Mouse (Mus musculus) embryonic facial prominence, embryonic 14.5 days (tissue): ENCODE data around the gene Glyctk. TPM values are rescaled to one million over a fixed set of nuclear protein-coding genes. Genes with fewer than 3 reads are reported as not detected.
A peak's percentile ranks its signal among the peaks of the same experiment; 100 is the strongest.

Experiments
- ATAC-seq: fragments of 200-750 bp; cut with Nextera tagmentation; 2 replicates; pipeline ENCODE4 v1.8.0; 2017; ENCODE audit warnings: low read depth, moderate number of reproducible peaks, moderate TSS enrichment
- DNase-seq: peaks from one replicate; pipeline ENCODE4 v3.0.0-alpha.2; 2015; ENCODE audit warnings: low spot score
- H3K27ac ChIP-seq: fragments of 300-500 bp; sonication (generic); replicated peaks from 2 replicates; pipeline ENCODE4 v1.5.1; 2014; ENCODE audit warnings: low read depth, mild to moderate bottlenecking, low read length, moderate library complexity
- H3K27me3 ChIP-seq: fragments of 300-500 bp; sonication (generic); replicated peaks from 2 replicates; pipeline ENCODE4 v1.6.1; 2014; ENCODE audit warnings: low read length; ENCODE audit not compliant: control insufficient read depth, insufficient read depth
- H3K36me3 ChIP-seq: fragments of 300-500 bp; sonication (generic); 2 replicates; pipeline ENCODE4 v1.6.1; 2014; ENCODE audit warnings: low read length, mixed read lengths; ENCODE audit not compliant: control insufficient read depth, insufficient read depth
- H3K4me1 ChIP-seq: fragments of 300-500 bp; sonication (generic); 2 replicates; pipeline ENCODE4 v1.6.1; 2014; ENCODE audit warnings: antibody characterized with exemption, low read length; ENCODE audit not compliant: control insufficient read depth, insufficient read depth
- H3K4me2 ChIP-seq: fragments of 300-500 bp; sonication (generic); 2 replicates; pipeline ENCODE4 v1.6.1; 2014; ENCODE audit warnings: low read depth, mild to moderate bottlenecking, low read length, moderate library complexity, mixed read lengths
- H3K4me3 ChIP-seq: fragments of 300-500 bp; sonication (generic); 2 replicates; pipeline ENCODE4 v1.5.1; 2014; ENCODE audit warnings: low read depth, mild to moderate bottlenecking, low read length
- H3K9ac ChIP-seq: fragments of 300-500 bp; sonication (generic); 2 replicates; pipeline ENCODE4 v1.6.1; 2014; ENCODE audit warnings: low read depth, mild to moderate bottlenecking, low read length, moderate library complexity, mixed read lengths
- H3K9me3 ChIP-seq: fragments of 300-500 bp; sonication (generic); 2 replicates; pipeline ENCODE4 v1.6.1; 2016; ENCODE audit warnings: low read length; ENCODE audit not compliant: control insufficient read depth
- WGBS: fragments of 180-500 bp; shearing (Covaris S2); extraction: QIAGEN DNeasy Blood & Tissue Kit; methylation state at CpG from one replicate; pipeline ENCODE4 v1.1.7; 2014; 5-methylcytosine and 5-hydroxymethylcytosine counted together
- polyA plus RNA-seq: library from polyadenylated mRNA; unstranded; fragments of >200 nt; fragmentation: Nextera tagmentation; extraction: Ambion mirVana; gene quantifications from 2 replicates; pipeline ENCODE4 v1.2.1, GENCODE M21; 2014

Glyctk gene
- polyA plus RNA-seq: 1.9 and 2.1 TPM in 2 replicates

DNA sequence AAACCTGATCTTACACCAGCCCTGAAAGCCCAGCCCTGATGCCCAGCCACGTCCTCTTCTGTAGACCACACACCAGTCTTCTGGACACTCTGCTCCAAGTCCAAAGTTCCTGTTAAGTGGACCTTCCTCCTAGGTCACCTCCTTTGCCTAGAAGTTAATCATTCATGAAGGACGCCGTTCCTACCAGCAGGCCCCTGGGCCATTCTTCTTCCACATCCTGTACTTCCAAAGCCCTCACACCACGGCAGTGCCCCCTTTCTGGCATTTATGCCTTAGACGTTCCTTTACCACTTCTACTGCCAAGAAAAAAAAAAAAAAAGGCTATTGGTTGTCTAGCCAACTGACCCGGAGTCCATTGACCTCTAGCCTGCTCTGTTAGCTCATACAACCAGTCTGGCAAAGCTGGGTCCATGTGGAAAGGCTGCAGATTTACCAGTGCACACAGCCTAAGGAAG, at the start of gene Glyctk:
Gene Glyctk, minus strand, starts transcription at position 102 of the 455 bp plus-strand sequence.
- 83% methylated on average over 6 of the region's 6 CpGs for WGBS

DNA sequence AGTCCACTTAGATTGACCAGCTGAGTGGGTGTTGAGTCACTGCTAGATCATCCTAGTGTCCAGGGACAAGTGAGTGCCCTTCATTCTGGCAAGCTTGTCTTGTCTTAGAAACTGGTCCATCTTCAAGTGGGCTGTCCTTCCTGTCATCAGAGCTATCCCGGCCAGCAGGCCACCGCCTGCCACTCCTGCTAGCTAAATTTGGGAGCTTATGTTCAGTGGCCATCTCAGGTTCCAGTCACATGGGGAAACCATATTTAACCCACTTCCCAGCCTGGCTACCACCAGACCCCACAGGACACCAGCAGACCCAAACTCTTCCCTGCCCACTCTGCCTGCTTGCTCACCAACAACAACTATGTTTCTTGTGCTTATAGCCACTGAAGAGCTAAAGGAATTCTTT, 48.6 kb upstream of the Glyctk start:
- no peaks in the 10 kb centered on the region for H3K9me3 ChIP-seq
- no peak overlapping the region for H3K9ac ChIP-seq
- no peak overlapping the region for H3K4me3 ChIP-seq
- H3K36me3 ChIP-seq: peaks cover 12% of the 10 kb centered on the region; the same call in 1 of the 2 replicates
- WGBS: 67% methylated on average over 2 of the region's 2 CpGs
- DNase-seq: no peak
- no peaks in the 10 kb centered on the region for H3K27me3 ChIP-seq
- no peak overlapping the region for H3K27ac ChIP-seq
- no peak for ATAC-seq
- no peak overlapping the region for H3K4me2 ChIP-seq
- H3K4me1 ChIP-seq: peaks cover 15% of the 10 kb centered on the region; the same call in 1 of the 2 replicates

More for the DNA sequence above, at the start of gene Glyctk:
- ATAC-seq (no peak), DNase-seq (no peak)
- H3K4me3 ChIP-seq: no peak within 1 kb of the TSS
- no peaks in the 10 kb centered on the region for H3K27me3 ChIP-seq
- H3K4me2 ChIP-seq: no peak within 1 kb of the TSS
- H3K27ac ChIP-seq: no peak within 1 kb of the TSS
- no peaks in the 10 kb centered on the region for H3K4me1 ChIP-seq
- no peak within 1 kb of the TSS for H3K9ac ChIP-seq
- H3K36me3 ChIP-seq: no peaks in the 10 kb centered on the region
- no peaks in the 10 kb centered on the region for H3K9me3 ChIP-seq

DNA sequence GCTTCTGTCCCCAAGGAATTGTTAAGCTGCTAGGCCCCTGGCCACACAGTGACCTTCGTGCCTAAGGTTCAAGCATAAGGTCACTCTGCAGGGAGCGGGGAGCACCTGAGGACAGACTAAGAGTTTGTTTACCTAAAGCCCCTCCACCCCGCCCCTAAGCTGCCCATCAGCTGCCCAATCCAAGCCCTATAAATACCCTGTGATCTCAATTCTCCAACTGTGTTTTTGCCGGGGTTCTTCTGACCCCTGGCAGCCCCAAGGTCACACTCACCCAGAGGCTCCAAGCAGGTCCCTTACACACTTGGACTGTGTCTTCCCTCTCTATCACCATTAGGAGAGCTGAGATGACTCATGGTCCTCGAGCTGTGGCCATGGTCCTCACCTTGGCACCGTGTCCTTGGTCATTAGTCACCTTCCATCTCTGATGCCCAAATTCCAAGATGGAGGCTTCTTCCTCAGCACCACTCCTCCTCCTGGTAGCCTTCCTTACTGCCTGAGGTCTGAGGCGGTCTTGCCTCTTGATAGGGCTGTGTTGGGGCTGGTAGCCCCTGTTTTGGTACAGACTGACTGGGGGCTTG, 47.9 kb upstream of the Glyctk start:
- Histone ChIP-seq H3K4me2 (no peak overlapping the region), H3K9ac (no peak overlapping the region), H3K27me3 (no peaks in the 10 kb centered on the region), H3K9me3 (no peaks in the 10 kb centered on the region), H3K27ac (no peak overlapping the region), H3K36me3 (peaks cover 12% of the 10 kb centered on the region; the same call in 1 of the 2 replicates), H3K4me3 (no peak overlapping the region), H3K4me1 (peaks cover 15% of the 10 kb centered on the region; the same call in 1 of the 2 replicates)
- WGBS: 75% methylated on average over 7 of the region's 7 CpGs
- DNase-seq (no peak), ATAC-seq (no peak)

GRCm38 (mm10) chr9:106203990-106204851, 46.3 kb upstream of the Glyctk start:
- 77% methylated on average over 7 of the region's 7 CpGs for WGBS
- Histone ChIP-seq H3K9ac (peak overlapping the region; percentile 77), H3K27ac (no peak overlapping the region), H3K36me3 (peaks cover 9% of the 10 kb centered on the region; the same call in 1 of the 2 replicates), H3K4me2 (peak overlapping the region; percentile 62), H3K4me3 (peak overlapping the region; percentile 60), H3K27me3 (no peaks in the 10 kb centered on the region), H3K9me3 (no peaks in the 10 kb centered on the region), H3K4me1 (peaks cover 15% of the 10 kb centered on the region; the same call in 1 of the 2 replicates)
- ATAC-seq: no peak
- no peak for DNase-seq

DNA sequence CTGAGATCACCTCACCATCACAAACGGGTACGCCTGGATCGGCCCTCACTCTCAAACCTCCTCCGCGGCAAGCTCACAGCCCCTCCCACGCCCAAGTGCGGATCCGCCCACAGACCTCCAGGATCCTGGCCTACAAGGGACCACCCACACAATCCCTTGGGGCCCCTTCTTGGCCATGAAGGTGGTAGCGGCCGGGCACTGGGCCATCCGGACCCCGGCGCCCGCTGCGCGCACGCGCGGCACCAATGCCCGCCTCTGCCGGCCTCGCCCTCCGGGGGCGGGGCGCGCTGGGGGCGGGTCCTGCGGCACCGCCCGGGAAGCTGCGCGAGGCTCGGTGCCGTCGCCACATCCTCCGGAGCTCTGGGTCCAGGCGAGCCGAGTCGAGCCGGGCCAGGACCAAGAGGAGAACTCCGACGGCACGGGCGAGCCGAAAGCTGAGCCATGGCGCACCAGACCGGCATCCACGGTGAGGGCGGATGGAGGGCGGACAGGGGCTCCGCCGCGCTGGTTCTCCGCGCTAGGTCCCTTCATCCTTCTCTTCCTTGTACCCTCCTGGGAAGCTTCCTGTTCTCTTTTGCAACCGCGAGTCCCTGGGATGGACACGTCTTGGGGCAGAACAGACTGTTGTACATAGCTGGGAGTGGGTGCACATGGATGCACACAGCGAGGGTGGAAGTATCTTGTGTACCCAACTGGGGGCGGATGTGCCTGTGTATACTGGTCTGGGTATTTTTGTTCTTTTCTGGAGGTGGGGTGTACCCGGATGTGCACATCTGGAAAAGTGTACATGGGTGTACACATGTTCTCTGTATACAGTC, 45.1 kb upstream of the Glyctk start, which contains the start of gene Twf2:
Gene Twf2, plus strand, starts transcription at position 290 of the 818 bp plus-strand sequence.
- ATAC-seq: peak; percentile 93

DNA sequence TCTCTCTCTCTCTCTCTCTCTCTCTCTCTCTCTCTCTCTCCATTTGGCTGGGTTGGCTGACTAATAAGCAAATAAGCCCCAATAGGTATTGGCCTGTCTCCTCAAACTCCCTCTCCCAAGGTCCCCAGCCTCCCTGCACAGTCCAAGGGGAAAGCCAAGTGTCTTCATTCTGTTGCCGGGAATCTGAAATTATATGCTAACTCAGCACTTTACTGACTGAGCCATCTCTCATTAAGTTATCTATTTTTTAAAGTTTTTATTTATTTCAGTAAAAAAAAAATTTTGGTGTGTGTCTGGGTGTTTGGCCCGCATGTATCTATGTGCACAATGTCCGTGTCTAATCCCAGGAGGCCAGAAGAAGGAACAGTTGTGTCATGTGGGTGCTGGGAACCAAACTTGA, 44.0 kb upstream of the Glyctk start:
- no peak overlapping the region for H3K9ac ChIP-seq
- H3K27me3 ChIP-seq: no peaks in the 10 kb centered on the region
- peak overlapping the region; percentile 60; the same call in 1 of the 2 replicates for H3K4me3 ChIP-seq
- no peak overlapping the region for H3K27ac ChIP-seq
- DNase-seq: no peak
- no peaks in the 10 kb centered on the region for H3K9me3 ChIP-seq
- H3K4me1 ChIP-seq: peaks cover 25% of the 10 kb centered on the region
- no peak for ATAC-seq
- H3K36me3 ChIP-seq: peaks cover 3% of the 10 kb centered on the region; the same call in 1 of the 2 replicates
- WGBS: 87% methylated on average over 3 of the region's 3 CpGs
- peak overlapping the region; percentile 62; the same call in 1 of the 2 replicates for H3K4me2 ChIP-seq

More for the DNA sequence above, 45.1 kb upstream of the Glyctk start, which contains the start of gene Twf2:
- peak within 1 kb of the TSS; percentile 62 for H3K4me2 ChIP-seq
- 2% methylated on average over 26 of the region's 61 CpGs for WGBS
- H3K4me3 ChIP-seq: peak within 1 kb of the TSS; percentile 60
- peaks cover 20% of the 10 kb centered on the region for H3K4me1 ChIP-seq
- peak; percentile 96 for DNase-seq
- H3K36me3 ChIP-seq: 0 out of 2 replicates have a peak, but pooled peaks cover 5% of the 10 kb centered on the region
- H3K27ac ChIP-seq: peak within 1 kb of the TSS; percentile 72
- no peaks in the 10 kb centered on the region for H3K27me3 ChIP-seq
- H3K9me3 ChIP-seq: no peaks in the 10 kb centered on the region
- peak within 1 kb of the TSS; percentile 77 for H3K9ac ChIP-seq

GRCm38 (mm10) chr9:106199535-106200272, 41.8 kb upstream of the Glyctk start, which contains the start of gene Ppm1m:
TSS of gene Ppm1m (minus strand) at chr9:106199746.
- Histone ChIP-seq H3K4me2 (peak within 1 kb of the TSS; percentile 73), H3K27me3 (no peaks in the 10 kb centered on the region), H3K9me3 (no peaks in the 10 kb centered on the region), H3K36me3 (peaks cover 21% of the 10 kb centered on the region), H3K4me1 (peaks cover 25% of the 10 kb centered on the region), H3K9ac (peak within 1 kb of the TSS; percentile 82), H3K4me3 (peak within 1 kb of the TSS; percentile 66), H3K27ac (peak within 1 kb of the TSS; percentile 44)
- DNase-seq: no peak
- 43% methylated on average over 18 of the region's 18 CpGs for WGBS
- ATAC-seq: no peak
